Mouse (Mus musculus) embryo, embryonic 9.5 days (tissue): ENCODE data around the gene Cdc25a.

Experiments used
- DNase-seq: peaks from one replicate; pipeline ENCODE4 v3.0.0-alpha.2; 2017; ENCODE audit errors: extremely low spot score

Gene Cdc25a

GRCm38 (mm10) chr9:109932361-109932755 is 57.0 kb downstream of the Cdc25a start:
- DNase-seq: no peak

GRCm38 (mm10) chr9:109932756-109933375 is 57.5 kb downstream of the Cdc25a start:
- peak; percentile 53 for DNase-seq

- no peak for DNase-seq
These were observed 64.0 kb downstream of the Cdc25a start for GRCm38 (mm10) chr9:109939401-109939800.

- no peak for DNase-seq
These were observed 67.4 kb downstream of the Cdc25a start for GRCm38 (mm10) chr9:109942796-109943195.
